Mouse (Mus musculus): ENCODE data around the gene Cebpb. TPM values are rescaled to one million over a fixed set of nuclear protein-coding genes. Genes with fewer than 3 reads are reported as not detected.

The Cebpb gene
- 0.31 and 31.9 TPM in 2 replicates for polyA plus RNA-seq (2021; fragmentation: Nextera tagmentation)
- long read RNA-seq, experiment 1, result 0 reads
- long read RNA-seq, experiment 2, result 0 reads

GRCm38 (mm10) chr2:167688498-167689451, at the start of gene Cebpb:
Gene Cebpb, plus strand, starts transcription at chr2:167688915.

GRCm38 (mm10) chr2:167661270-167662203, 27.2 kb upstream of the Cebpb start, which contains the start of gene Gm20431:
Gene Gm20431, minus strand, starts transcription at chr2:167661496.

GRCm38 (mm10) chr2:167689501-167690218, 945 bp downstream of the Cebpb start, which contains the start of gene Tmem189:
Gene Tmem189, minus strand, starts transcription at chr2:167689822.

Other genes starting within 250 kb of the Cebpb start
- 67.5 and 75.6 TPM in 2 replicates for gene Rnf114, start 196.3 kb upstream of the Cebpb start, polyA plus RNA-seq (2021; fragmentation: Nextera tagmentation)
- 26.9 and 38.1 TPM in 2 replicates for gene Spata2, start 196.0 kb upstream of the Cebpb start, polyA plus RNA-seq (2021; fragmentation: Nextera tagmentation)
- gene Snai1, start 150.7 kb upstream of the Cebpb start, polyA plus RNA-seq (2021; fragmentation: Nextera tagmentation), result 0.20 and 0.33 TPM in 2 replicates
- gene Ube2v1, start 56.8 kb upstream of the Cebpb start, polyA plus RNA-seq (2021; fragmentation: Nextera tagmentation), result 372 and 426 TPM in 2 replicates
- gene Gm20431, start 27.4 kb upstream of the Cebpb start, polyA plus RNA-seq (2021; fragmentation: Nextera tagmentation), result 3.7 TPM in 1 of 2 replicates, not detected in the other
- 8.5 and 30.5 TPM in 2 replicates for gene Tmem189, start 907 bp downstream of the Cebpb start, polyA plus RNA-seq (2021; fragmentation: Nextera tagmentation)
- 18.8 and 21.1 TPM in 2 replicates for gene Ptpn1, start 243.1 kb downstream of the Cebpb start, polyA plus RNA-seq (2021; fragmentation: Nextera tagmentation)

Measured in left cerebral cortex, adult 6 months (tissue).